In the genomic region with DNA sequence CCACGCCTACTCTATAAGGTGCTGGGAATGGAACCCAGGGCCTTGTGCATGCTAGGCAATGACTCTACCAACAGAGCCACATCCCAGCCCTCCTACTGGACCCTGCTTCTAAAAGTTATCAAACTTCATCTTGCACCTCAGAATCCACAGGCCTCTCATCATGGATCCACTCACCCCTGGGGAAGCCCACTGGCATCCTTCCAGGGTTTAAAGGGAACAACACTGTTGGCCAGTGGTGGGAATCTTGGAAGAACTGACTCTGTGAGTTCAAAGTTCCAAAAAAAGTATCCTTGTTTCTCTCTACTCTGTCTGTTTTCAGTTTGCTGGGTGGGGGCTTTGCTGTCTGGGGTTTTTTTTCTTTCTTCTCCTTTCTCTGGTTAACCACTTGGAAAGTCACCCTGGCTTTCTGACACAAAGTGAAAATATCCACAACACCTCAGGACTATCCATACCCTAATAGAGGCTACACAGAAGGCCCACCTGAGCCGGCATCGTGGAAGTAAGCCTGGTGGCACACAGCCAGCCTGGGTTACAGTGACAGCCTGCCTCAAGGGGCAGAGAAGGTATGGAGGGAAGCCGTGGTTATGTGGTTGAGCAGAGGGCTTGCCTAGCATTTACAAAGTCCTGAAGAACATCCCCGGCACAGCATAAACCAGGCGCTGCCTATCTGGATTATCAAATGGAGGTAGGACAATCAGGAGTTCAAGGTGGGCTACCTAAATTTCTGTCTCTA, we compare ENCODE assay signal across 14 mouse cellular contexts. TPM values are rescaled to one million over a fixed set of nuclear protein-coding genes. Genes with fewer than 3 reads are reported as not detected.
A peak's percentile ranks its signal among the peaks of the same experiment; 100 is the strongest.
DNase-seq lines count a peak whose midpoint lies in the region; ATAC-seq and TF ChIP-seq lines count a peak whose summit lies in the region.
"Had no signal": no experiment of that assay in that cellular context is flagged by ENCODE, and none has a peak within 500 bp of the region (broad histone marks: within the 10 kb centered on the region; RNA-seq: fewer than 3 reads in every experiment).

No protein-coding gene starts in this region.

- no peak for TF ChIP-seq CTCF in layer of hippocampus, adult 2 months (conservative IDR thresholded peaks at IDR 0.05)
- no peak for TF ChIP-seq CTCF in cerebellum, adult 2 months (IDR thresholded peaks at IDR 0.05; ENCODE audit: borderline replicate concordance, insufficient read depth, low read depth, low read length)

- H3K4me1 ChIP-seq in midbrain, embryonic 11.5 days (ENCODE audit: control insufficient read depth, insufficient read depth, low read length) = no peaks in the 10 kb centered on the region
- H3K4me1 ChIP-seq in midbrain, embryonic 10.5 days = peaks cover 5% of the 10 kb centered on the region; the same call in 1 of the 2 replicates
- peaks cover 13% of the 10 kb centered on the region for H3K4me1 ChIP-seq in embryonic facial prominence, embryonic 15.5 days
- H3K4me1 ChIP-seq in cerebellum, adult 2 months (ENCODE audit: control insufficient read depth, insufficient read depth, low read length) = no peaks in the 10 kb centered on the region

- H3K4me3 ChIP-seq in midbrain, embryonic 11.5 days (ENCODE audit: low read depth, low read length) = no peak overlapping the region
- no peak overlapping the region for H3K4me3 ChIP-seq in midbrain, embryonic 10.5 days
- no peak overlapping the region for H3K4me3 ChIP-seq in embryonic facial prominence, embryonic 15.5 days (replicated peaks)
- H3K4me3 ChIP-seq in layer of hippocampus, adult 2 months = no peak overlapping the region
- H3K4me3 ChIP-seq in cerebellum, adult 2 months (replicated peaks; ENCODE audit: insufficient read depth, low read depth, low read length) = no peak overlapping the region
- H3K4me3 ChIP-seq: hindbrain, embryonic 10.5 days; midbrain, embryonic 15.5 days had no signal

- peak; percentile 29 for DNase-seq in gastrocnemius, postnatal 14 days
- DNase-seq in gastrocnemius, adult 8-10 months (ENCODE audit: low spot score in 2 of 2) = no peak
- peak; percentile 69 for DNase-seq in midbrain, embryonic 11.5 days (ENCODE audit: low spot score, missing footprints)
- no peak for DNase-seq in midbrain, embryonic 10.5 days (ENCODE audit: low spot score)
- peak; percentile 41 for DNase-seq in splenic B cell, adult 2 months (ENCODE audit: low read depth, low spot score)
- DNase-seq in layer of hippocampus, adult 2 months (ENCODE audit: low spot score in 2 of 2) = no peak
- no peak for DNase-seq in cerebellum, adult 2 months
- DNase-seq: lung, postnatal 36 days had no signal

- no peak for TF ChIP-seq POLR2A in cerebellum, adult 2 months (IDR thresholded peaks at IDR 0.05; ENCODE audit: borderline replicate concordance, insufficient read depth, low read length)

- WGBS in midbrain, embryonic 11.5 days = 93% methylated on average over 6 of the region's 6 CpGs
- WGBS in midbrain, embryonic 10.5 days = 92% methylated on average over 6 of the region's 6 CpGs
- WGBS in embryonic facial prominence, embryonic 15.5 days = 67% methylated on average over 6 of the region's 6 CpGs
- 66% methylated on average over 6 of the region's 6 CpGs for WGBS in cerebellum, adult 2 months

- intact Hi-C loops in gastrocnemius, postnatal 14 days (cut with DNase I; ENCODE audit: low total_unique reads) = no loop called here

- no peak overlapping the region for H3K4me2 ChIP-seq in midbrain, embryonic 11.5 days
- no peak overlapping the region for H3K4me2 ChIP-seq in embryonic facial prominence, embryonic 15.5 days (replicated peaks)
- H3K4me2 ChIP-seq: midbrain, embryonic 15.5 days had no signal

- no peaks in the 10 kb centered on the region for H3K36me3 ChIP-seq in midbrain, embryonic 11.5 days (ENCODE audit: control insufficient read depth, insufficient read depth, low read length)
- 0 out of 2 replicates have a peak, but pooled peaks cover 7% of the 10 kb centered on the region for H3K36me3 ChIP-seq in midbrain, embryonic 10.5 days
- H3K36me3 ChIP-seq in embryonic facial prominence, embryonic 15.5 days = no peaks in the 10 kb centered on the region
- peaks cover 1% of the 10 kb centered on the region; the same call in 1 of the 2 replicates for H3K36me3 ChIP-seq in splenic B cell, adult 2 months (ENCODE audit: control insufficient read depth, insufficient read depth, low read length, poor library complexity, severe bottlenecking)
- H3K36me3 ChIP-seq: hindbrain, embryonic 10.5 days; midbrain, embryonic 15.5 days had no signal

- no peaks in the 10 kb centered on the region for H3K9me3 ChIP-seq in midbrain, embryonic 11.5 days (ENCODE audit: control insufficient read depth, low read length)
- no peaks in the 10 kb centered on the region for H3K9me3 ChIP-seq in midbrain, embryonic 10.5 days (replicated peaks)
- no peaks in the 10 kb centered on the region for H3K9me3 ChIP-seq in embryonic facial prominence, embryonic 15.5 days (replicated peaks)
- H3K9me3 ChIP-seq: hindbrain, embryonic 10.5 days; midbrain, embryonic 15.5 days had no signal

- no peak for ATAC-seq in midbrain, embryonic 11.5 days (ENCODE audit: low FRiP score)
- no peak for ATAC-seq in embryonic facial prominence, embryonic 15.5 days (ENCODE audit: insufficient number of reproducible peaks, low FRiP score, low TSS enrichment, low read depth)
- ATAC-seq: activated CD4-positive, CD25-positive, alpha-beta regulatory T cell, adult 4 months; forebrain, embryonic 16.5 days; midbrain, embryonic 15.5 days had no signal

- H3K27me3 ChIP-seq in midbrain, embryonic 11.5 days (ENCODE audit: control insufficient read depth, insufficient read depth, low read length) = no peaks in the 10 kb centered on the region
- H3K27me3 ChIP-seq in midbrain, embryonic 10.5 days (ENCODE audit: low read depth, poor library complexity, severe bottlenecking) = no peaks in the 10 kb centered on the region
- H3K27me3 ChIP-seq in embryonic facial prominence, embryonic 15.5 days = no peaks in the 10 kb centered on the region
- H3K27me3 ChIP-seq in splenic B cell, adult 2 months (ENCODE audit: control insufficient read depth, insufficient read depth, low read length, poor library complexity, severe bottlenecking) = no peaks in the 10 kb centered on the region
- H3K27me3 ChIP-seq in cerebellum, adult 2 months (ENCODE audit: control insufficient read depth, insufficient read depth, low read length) = no peaks in the 10 kb centered on the region
- H3K27me3 ChIP-seq: CH12.LX; midbrain, embryonic 15.5 days had no signal

- no peak overlapping the region for H3K27ac ChIP-seq in midbrain, embryonic 11.5 days (ENCODE audit: low read depth, low read length)
- no peak overlapping the region for H3K27ac ChIP-seq in midbrain, embryonic 10.5 days (replicated peaks)
- peak overlapping the region; percentile 29; the same call in 1 of the 2 replicates for H3K27ac ChIP-seq in embryonic facial prominence, embryonic 15.5 days (replicated peaks)
- no peak overlapping the region for H3K27ac ChIP-seq in layer of hippocampus, adult 2 months
- H3K27ac ChIP-seq in cerebellum, adult 2 months (ENCODE audit: insufficient read depth, low read length) = no peak overlapping the region
- H3K27ac ChIP-seq: hindbrain, embryonic 10.5 days; midbrain, embryonic 15.5 days had no signal

- H3K9ac ChIP-seq in midbrain, embryonic 11.5 days (ENCODE audit: low read length) = no peak overlapping the region
- H3K9ac ChIP-seq in embryonic facial prominence, embryonic 15.5 days = no peak overlapping the region
- H3K9ac ChIP-seq: midbrain, embryonic 15.5 days had no signal

RNA-seq across cellular contexts. Expression of a gene that starts 10.8 kb away (rescaled TPM):
- total RNA-seq in gastrocnemius, postnatal 14 days (2021) = 1 to 10 TPM; 9.0 to 9.8 TPM
- 10 to 100 TPM in 1 of 4 experiments, 1 to 10 TPM in 3; 7.9 to 11.0 (median 8.9) TPM for total RNA-seq in gastrocnemius, adult 8-10 months (2022)
- polyA plus RNA-seq in midbrain, embryonic 11.5 days (2014; fragmentation: Nextera tagmentation; extraction: Ambion mirVana) = 7.4 and 9.9 TPM in 2 replicates
- 24.4 and 24.5 TPM in 2 replicates for polyA plus RNA-seq in midbrain, embryonic 10.5 days (2016; fragmentation: Nextera tagmentation; extraction: Ambion mirVana)
- 21.2 and 23.3 TPM in 2 replicates for polyA plus RNA-seq in embryonic facial prominence, embryonic 15.5 days (2015; fragmentation: Nextera tagmentation; extraction: Ambion mirVana)
- total RNA-seq in layer of hippocampus, adult 2 months (2021) = 10 to 100 TPM in 1 of 2 experiments, 1 to 10 TPM in 1; 9.8 to 12.1 TPM
- 15.2 and 15.4 TPM in 2 replicates for polyA plus RNA-seq in cerebellum, adult 2 months (2012; rRNA removed)

RNA-seq across cellular contexts. Expression of a gene that starts 40.8 kb away (rescaled TPM):
- total RNA-seq in gastrocnemius, postnatal 14 days (2021) = 10 to 100 TPM; 81.7 to 88.9 TPM
- 10 to 100 TPM; 76.2 to 86.8 (median 78.3) TPM for total RNA-seq in gastrocnemius, adult 8-10 months (2022)
- polyA plus RNA-seq in midbrain, embryonic 11.5 days (2014; fragmentation: Nextera tagmentation; extraction: Ambion mirVana) = 163 and 166 TPM in 2 replicates
- polyA plus RNA-seq in midbrain, embryonic 10.5 days (2016; fragmentation: Nextera tagmentation; extraction: Ambion mirVana) = 145 and 153 TPM in 2 replicates
- 126 and 130 TPM in 2 replicates for polyA plus RNA-seq in embryonic facial prominence, embryonic 15.5 days (2015; fragmentation: Nextera tagmentation; extraction: Ambion mirVana)
- 10 to 100 TPM; 83.9 to 86.7 TPM for total RNA-seq in layer of hippocampus, adult 2 months (2021)
- polyA plus RNA-seq in cerebellum, adult 2 months (2012; rRNA removed) = 71.2 and 74.3 TPM in 2 replicates

RNA-seq across cellular contexts. Expression of a gene that starts 46.6 kb away (rescaled TPM):
- total RNA-seq in gastrocnemius, postnatal 14 days (2021) = 1 to 10 TPM; 6.9 to 7.2 TPM
- total RNA-seq in gastrocnemius, adult 8-10 months (2022) = 1 to 10 TPM; 6.2 to 7.6 (median 7.0) TPM
- polyA plus RNA-seq in midbrain, embryonic 11.5 days (2014; fragmentation: Nextera tagmentation; extraction: Ambion mirVana) = 21.4 and 22.4 TPM in 2 replicates
- 21.9 and 23.0 TPM in 2 replicates for polyA plus RNA-seq in midbrain, embryonic 10.5 days (2016; fragmentation: Nextera tagmentation; extraction: Ambion mirVana)
- 20.4 and 21.9 TPM in 2 replicates for polyA plus RNA-seq in embryonic facial prominence, embryonic 15.5 days (2015; fragmentation: Nextera tagmentation; extraction: Ambion mirVana)
- 10 to 100 TPM in 1 of 2 experiments, 1 to 10 TPM in 1; 9.1 to 10.0 TPM for total RNA-seq in layer of hippocampus, adult 2 months (2021)
- 14.2 and 17.7 TPM in 2 replicates for polyA plus RNA-seq in cerebellum, adult 2 months (2012; rRNA removed)

RNA-seq across cellular contexts. Expression of a gene that starts 56.8 kb away (rescaled TPM):
- total RNA-seq in gastrocnemius, postnatal 14 days (2021) = 1 to 10 TPM; 8.3 to 8.8 TPM
- 1 to 10 TPM; 3.5 to 8.5 (median 6.1) TPM for total RNA-seq in gastrocnemius, adult 8-10 months (2022)
- 41.2 and 48.5 TPM in 2 replicates for polyA plus RNA-seq in midbrain, embryonic 11.5 days (2014; fragmentation: Nextera tagmentation; extraction: Ambion mirVana)
- polyA plus RNA-seq in midbrain, embryonic 10.5 days (2016; fragmentation: Nextera tagmentation; extraction: Ambion mirVana) = 54.9 and 58.6 TPM in 2 replicates
- 39.2 and 46.9 TPM in 2 replicates for polyA plus RNA-seq in embryonic facial prominence, embryonic 15.5 days (2015; fragmentation: Nextera tagmentation; extraction: Ambion mirVana)
- 1 to 10 TPM; 3.7 to 3.8 TPM for total RNA-seq in layer of hippocampus, adult 2 months (2021)
- 10.0 and 11.5 TPM in 2 replicates for polyA plus RNA-seq in cerebellum, adult 2 months (2012; rRNA removed)

RNA-seq across cellular contexts. Expression of a gene that starts 56.9 kb away (rescaled TPM):
- total RNA-seq in gastrocnemius, postnatal 14 days (2021) = 10 to 100 TPM in 1 of 2 experiments, 1 to 10 TPM in 1; 9.5 to 10.2 TPM
- total RNA-seq in gastrocnemius, adult 8-10 months (2022) = 1 to 10 TPM; 6.8 to 9.5 (median 7.5) TPM
- polyA plus RNA-seq in midbrain, embryonic 11.5 days (2014; fragmentation: Nextera tagmentation; extraction: Ambion mirVana) = 37.5 and 44.2 TPM in 2 replicates
- 57.9 and 59.9 TPM in 2 replicates for polyA plus RNA-seq in midbrain, embryonic 10.5 days (2016; fragmentation: Nextera tagmentation; extraction: Ambion mirVana)
- polyA plus RNA-seq in embryonic facial prominence, embryonic 15.5 days (2015; fragmentation: Nextera tagmentation; extraction: Ambion mirVana) = 48.2 and 49.7 TPM in 2 replicates
- 10 to 100 TPM; 14.3 to 18.1 TPM for total RNA-seq in layer of hippocampus, adult 2 months (2021)
- 25.3 and 25.5 TPM in 2 replicates for polyA plus RNA-seq in cerebellum, adult 2 months (2012; rRNA removed)

Comparison
In these comparisons a context has a peak if more than half of its experiments do, and no peak if none do; other contexts are left out.
1. DNase-seq: peak in gastrocnemius, postnatal 14 days (single experiment), midbrain, embryonic 11.5 days (single experiment) and splenic B cell, adult 2 months (single experiment); none in gastrocnemius, adult 8-10 months (0 of 2), midbrain, embryonic 10.5 days (single experiment), layer of hippocampus, adult 2 months (0 of 2) and cerebellum, adult 2 months (0 of 2).